Mouse (Mus musculus): ENCODE results near the gene Sccpdh. TPM values are rescaled to one million over a fixed set of nuclear protein-coding genes. Genes with fewer than 3 reads are reported as not detected.
"Not testable (repeated sequence)": the region's sequence is repeated elsewhere in the genome, so short reads cannot be mapped to it uniquely, and the experiment has no call there.

Sccpdh gene
- polyA plus RNA-seq, 1 experiment = 8.4 TPM

DNA sequence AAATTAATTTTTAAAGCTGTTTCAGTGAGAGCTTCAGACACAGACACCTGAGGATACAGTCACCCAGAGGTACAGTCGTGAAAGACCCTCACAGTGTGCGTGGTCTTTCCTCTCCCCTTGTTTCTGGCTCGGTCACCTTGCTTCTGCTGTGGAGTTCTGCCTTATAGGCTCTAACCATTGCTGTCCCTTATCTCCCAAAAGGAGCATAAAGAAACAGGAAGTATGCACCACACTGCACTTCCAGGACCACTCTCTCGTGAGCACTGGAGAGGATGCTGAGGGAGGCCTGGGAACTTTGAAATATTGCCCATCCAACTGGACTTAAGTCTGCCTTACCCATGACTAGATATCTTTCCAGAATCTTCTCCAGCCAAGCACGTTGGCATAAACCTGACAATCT, 42.7 kb downstream of the Sccpdh start:
- Histone ChIP-seq H3K27me3 (ENCODE audit: control insufficient read depth, insufficient read depth, low read length) (no peaks in the 10 kb centered on the region), H3K27ac (ENCODE audit: insufficient read depth, low read depth, low read length) (no peak overlapping the region), H3K4me3 (ENCODE audit: low read depth, low read length) (no peak overlapping the region), H3K36me3 (ENCODE audit: control insufficient read depth, insufficient read depth, low read length) (no peaks in the 10 kb centered on the region), H3K4me1 (ENCODE audit: control insufficient read depth, insufficient read depth, insufficient read length, low read length) (no peaks in the 10 kb centered on the region)
- 82% methylated on average over 5 of the region's 5 CpGs for WGBS
- no peak for TF ChIP-seq POLR2A (IDR thresholded peaks at IDR 0.05; ENCODE audit: low read depth, low read length)
- TF ChIP-seq CTCF (IDR thresholded peaks at IDR 0.05; ENCODE audit: extremely low read depth, insufficient read length, insufficient replicate concordance, low read depth, low read length) = no peak

DNA sequence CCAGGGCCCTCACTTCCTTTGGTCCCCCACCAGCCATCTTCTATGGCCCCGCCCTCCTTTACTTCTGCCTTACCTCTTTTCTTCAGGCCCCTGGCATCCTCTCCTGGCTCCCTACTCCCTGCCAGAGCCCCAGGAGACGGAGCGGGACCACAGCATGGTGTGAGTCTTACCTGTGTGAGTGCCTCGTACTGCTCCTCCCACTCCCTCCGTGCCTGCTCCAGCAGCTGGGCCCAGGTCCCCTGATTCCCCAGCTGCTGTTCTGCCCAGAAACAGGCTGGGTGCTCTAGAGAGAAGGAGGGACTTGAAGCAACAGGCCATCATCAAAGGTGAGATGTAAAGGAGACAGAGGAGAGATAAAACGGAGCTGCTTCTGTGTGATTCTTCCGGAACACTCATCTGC, 44.6 kb downstream of the Sccpdh start:
- H3K36me3 ChIP-seq (ENCODE audit: control insufficient read depth, insufficient read depth, low read length) = no peaks in the 10 kb centered on the region
- TF ChIP-seq CTCF (IDR thresholded peaks at IDR 0.05; ENCODE audit: extremely low read depth, insufficient read length, insufficient replicate concordance, low read depth, low read length) = no peak
- no peak for TF ChIP-seq POLR2A (IDR thresholded peaks at IDR 0.05; ENCODE audit: low read depth, low read length)
- WGBS = 90% methylated on average over 7 of the region's 7 CpGs

DNA sequence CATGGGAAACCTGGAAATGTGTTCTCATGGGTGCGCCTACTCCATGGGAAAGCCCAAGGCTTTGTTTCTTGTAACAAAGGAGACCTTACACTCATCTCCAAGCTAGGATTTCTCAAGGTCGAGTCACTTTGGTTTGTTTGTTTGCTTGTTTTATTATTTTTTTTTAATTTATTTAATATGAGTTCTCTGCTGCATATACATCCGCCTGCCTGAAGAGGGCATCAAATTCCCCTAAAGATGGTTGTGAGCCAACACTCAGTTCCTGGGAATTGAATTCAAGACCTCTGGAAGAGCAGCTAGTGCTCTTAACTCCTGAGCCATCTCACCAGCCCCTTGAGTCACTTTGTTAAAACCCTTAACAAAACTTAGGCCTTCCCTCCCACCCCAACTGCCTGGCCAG, 45.4 kb downstream of the Sccpdh start:
- Histone ChIP-seq H3K4me3 (ENCODE audit: low read depth, low read length) (no peak overlapping the region), H3K4me1 (ENCODE audit: control insufficient read depth, insufficient read depth, insufficient read length, low read length) (no peaks in the 10 kb centered on the region), H3K27ac (ENCODE audit: insufficient read depth, low read depth, low read length) (no peak overlapping the region), H3K36me3 (ENCODE audit: control insufficient read depth, insufficient read depth, low read length) (no peaks in the 10 kb centered on the region), H3K27me3 (ENCODE audit: control insufficient read depth, insufficient read depth, low read length) (no peaks in the 10 kb centered on the region)
- TF ChIP-seq CTCF (IDR thresholded peaks at IDR 0.05; ENCODE audit: extremely low read depth, insufficient read length, insufficient replicate concordance, low read depth, low read length) (no peak), POLR2A (IDR thresholded peaks at IDR 0.05; ENCODE audit: low read depth, low read length) (no peak)
- 79% methylated on average over 3 of the region's 3 CpGs for WGBS

More for the DNA sequence above, 44.6 kb downstream of the Sccpdh start:
- no peaks in the 10 kb centered on the region for H3K4me1 ChIP-seq (ENCODE audit: control insufficient read depth, insufficient read depth, insufficient read length, low read length)
- no peak overlapping the region for H3K27ac ChIP-seq (ENCODE audit: insufficient read depth, low read depth, low read length)
- H3K27me3 ChIP-seq (ENCODE audit: control insufficient read depth, insufficient read depth, low read length) = no peaks in the 10 kb centered on the region
- no peak overlapping the region for H3K4me3 ChIP-seq (ENCODE audit: low read depth, low read length)

DNA sequence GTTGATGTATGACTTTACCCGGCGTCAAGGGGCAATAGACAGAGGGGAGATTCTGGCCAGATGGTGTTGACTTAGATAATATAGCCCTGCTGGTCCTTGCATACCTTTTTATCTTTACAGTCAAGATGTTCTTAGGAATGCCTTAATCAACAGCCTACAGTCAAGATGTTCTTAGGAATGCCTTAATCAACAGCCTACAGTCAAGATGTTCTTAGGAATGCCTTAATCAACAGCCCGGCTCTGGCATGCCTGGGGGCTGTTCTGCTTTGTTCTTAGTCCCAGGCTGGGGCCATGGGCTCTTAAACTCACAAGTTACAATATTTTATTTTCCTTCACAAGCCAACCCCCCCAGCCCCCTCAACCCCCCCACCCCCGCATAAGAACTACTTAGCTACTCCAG, 47.3 kb downstream of the Sccpdh start:
- WGBS = 66% methylated on average over 3 of the region's 4 CpGs
- H3K4me3 ChIP-seq (ENCODE audit: low read depth, low read length); H3K36me3 ChIP-seq (ENCODE audit: control insufficient read depth, insufficient read depth, low read length); H3K27ac ChIP-seq (ENCODE audit: insufficient read depth, low read depth, low read length); H3K27me3 ChIP-seq (ENCODE audit: control insufficient read depth, insufficient read depth, low read length); H3K4me1 ChIP-seq (ENCODE audit: control insufficient read depth, insufficient read depth, insufficient read length, low read length): not testable (repeated sequence)

DNA sequence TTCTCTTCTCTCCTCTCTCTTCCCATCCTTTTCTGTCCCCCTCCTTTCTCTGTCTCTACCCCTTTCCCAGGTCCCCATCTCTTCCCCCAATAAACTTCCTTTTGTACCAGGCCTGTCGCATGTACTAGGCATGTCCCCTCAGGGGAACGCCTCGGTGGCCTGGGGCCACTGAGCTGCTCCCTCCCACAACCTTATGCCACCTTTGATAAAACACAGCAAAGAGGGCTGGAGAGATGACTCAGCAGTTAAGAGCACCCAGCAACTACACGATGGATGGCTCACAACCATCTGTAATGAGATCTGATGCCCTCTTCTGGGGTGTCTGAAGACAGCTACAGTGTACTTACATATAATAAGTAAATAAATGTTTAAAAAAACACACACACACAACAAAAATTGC, 47.8 kb downstream of the Sccpdh start:
- no peak overlapping the region for H3K4me3 ChIP-seq (ENCODE audit: low read depth, low read length)
- no peaks in the 10 kb centered on the region for H3K36me3 ChIP-seq (ENCODE audit: control insufficient read depth, insufficient read depth, low read length)
- H3K27ac ChIP-seq (ENCODE audit: insufficient read depth, low read depth, low read length) = no peak overlapping the region
- 88% methylated on average over 4 of the region's 4 CpGs for WGBS
- TF ChIP-seq POLR2A (IDR thresholded peaks at IDR 0.05; ENCODE audit: low read depth, low read length) = no peak
- TF ChIP-seq CTCF (IDR thresholded peaks at IDR 0.05; ENCODE audit: extremely low read depth, insufficient read length, insufficient replicate concordance, low read depth, low read length) = no peak
- H3K27me3 ChIP-seq (ENCODE audit: control insufficient read depth, insufficient read depth, low read length) = no peaks in the 10 kb centered on the region
- no peaks in the 10 kb centered on the region for H3K4me1 ChIP-seq (ENCODE audit: control insufficient read depth, insufficient read depth, insufficient read length, low read length)

DNA sequence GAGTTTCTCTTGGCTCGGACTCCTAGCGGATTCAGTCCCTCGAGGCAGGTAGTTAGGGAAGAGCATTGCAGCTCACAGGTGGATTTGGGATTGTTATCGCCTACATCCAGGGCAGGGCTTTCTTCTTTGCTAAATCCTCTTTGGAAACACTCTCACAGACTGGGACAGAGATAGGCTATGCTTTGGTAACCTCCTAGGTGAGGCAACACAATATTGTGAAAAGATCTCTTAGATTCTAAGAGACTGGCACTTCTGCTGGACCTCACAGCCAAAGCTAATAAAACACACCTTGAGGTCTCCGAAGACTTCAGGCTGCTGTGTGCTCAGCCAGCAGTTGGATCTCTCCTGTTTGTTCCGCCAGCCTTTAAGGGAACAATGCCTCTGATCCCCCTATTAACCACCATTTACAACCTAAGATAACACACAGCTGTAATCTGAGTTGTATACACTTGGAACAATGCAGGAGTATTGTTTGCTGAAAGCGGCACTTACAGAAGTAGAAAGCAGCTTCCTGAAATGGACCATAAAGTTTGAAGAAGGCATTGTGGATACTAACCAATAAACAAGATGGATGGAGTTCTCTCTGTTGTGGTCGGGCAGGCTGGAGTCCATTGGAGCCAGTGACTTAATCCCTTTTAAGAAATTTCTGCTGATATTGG, 54.9 kb downstream of the Sccpdh start:
- H3K4me3 ChIP-seq (ENCODE audit: low read depth, low read length) = no peak overlapping the region
- H3K4me1 ChIP-seq (ENCODE audit: control insufficient read depth, insufficient read depth, insufficient read length, low read length) = no peaks in the 10 kb centered on the region
- 23% methylated on average over 8 of the region's 8 CpGs for WGBS
- H3K36me3 ChIP-seq (ENCODE audit: control insufficient read depth, insufficient read depth, low read length) = no peaks in the 10 kb centered on the region
- TF ChIP-seq CTCF (IDR thresholded peaks at IDR 0.05; ENCODE audit: extremely low read depth, insufficient read length, insufficient replicate concordance, low read depth, low read length) = no peak
- no peak for TF ChIP-seq POLR2A (IDR thresholded peaks at IDR 0.05; ENCODE audit: low read depth, low read length)
- H3K27me3 ChIP-seq (ENCODE audit: control insufficient read depth, insufficient read depth, low read length) = no peaks in the 10 kb centered on the region
- no peak overlapping the region for H3K27ac ChIP-seq (ENCODE audit: insufficient read depth, low read depth, low read length)

DNA sequence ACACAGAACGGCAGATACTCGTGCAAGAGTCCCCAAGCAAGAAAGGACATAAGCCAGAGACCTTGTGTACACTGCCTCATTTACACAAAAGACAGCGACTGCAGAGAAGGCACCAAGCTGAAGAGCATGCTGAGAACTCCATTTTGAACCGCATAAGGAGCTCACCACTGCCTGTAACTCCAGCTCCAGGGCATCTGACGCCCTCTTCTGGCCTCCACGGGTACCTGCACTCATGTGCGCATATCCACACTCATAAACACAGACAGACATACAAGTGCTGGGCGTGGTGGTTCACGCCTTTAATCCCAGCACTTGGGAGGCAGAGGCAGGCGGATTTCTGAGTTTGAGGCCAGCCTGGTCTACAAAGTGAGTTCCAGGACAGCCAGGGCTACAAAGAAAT, 60.7 kb downstream of the Sccpdh start:
- Histone ChIP-seq H3K4me1 (ENCODE audit: control insufficient read depth, insufficient read depth, insufficient read length, low read length) (no peaks in the 10 kb centered on the region), H3K27ac (ENCODE audit: insufficient read depth, low read depth, low read length) (no peak overlapping the region), H3K27me3 (ENCODE audit: control insufficient read depth, insufficient read depth, low read length) (no peaks in the 10 kb centered on the region), H3K36me3 (ENCODE audit: control insufficient read depth, insufficient read depth, low read length) (no peaks in the 10 kb centered on the region), H3K4me3 (ENCODE audit: low read depth, low read length) (no peak overlapping the region)
- 90% methylated on average over 10 of the region's 10 CpGs for WGBS
- no peak for TF ChIP-seq POLR2A (IDR thresholded peaks at IDR 0.05; ENCODE audit: low read depth, low read length)
- no peak for TF ChIP-seq CTCF (IDR thresholded peaks at IDR 0.05; ENCODE audit: extremely low read depth, insufficient read length, insufficient replicate concordance, low read depth, low read length)

DNA sequence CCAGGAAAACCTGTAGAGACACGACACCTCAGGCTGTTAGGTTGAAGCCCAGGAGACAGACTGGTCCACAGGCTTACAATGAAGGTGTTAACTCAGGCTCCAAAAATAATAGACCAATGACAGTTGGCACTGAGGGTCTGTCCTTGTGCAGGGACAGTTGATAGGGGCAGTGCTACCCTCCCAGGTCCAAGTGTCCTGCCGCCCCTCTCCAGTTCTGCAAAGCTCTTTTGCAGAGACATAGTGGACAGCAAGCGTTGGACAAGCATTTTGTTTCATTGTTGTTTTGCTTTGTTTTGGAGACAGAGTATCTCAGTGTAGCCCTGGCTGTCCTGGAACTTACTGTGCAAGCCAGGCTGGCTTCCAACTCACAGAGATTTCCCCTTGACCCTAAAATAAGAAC, 63.4 kb downstream of the Sccpdh start:
- H3K27ac ChIP-seq (ENCODE audit: insufficient read depth, low read depth, low read length) = no peak overlapping the region
- 83% methylated on average over 3 of the region's 3 CpGs for WGBS
- no peaks in the 10 kb centered on the region for H3K27me3 ChIP-seq (ENCODE audit: control insufficient read depth, insufficient read depth, low read length)
- H3K4me1 ChIP-seq (ENCODE audit: control insufficient read depth, insufficient read depth, insufficient read length, low read length) = no peaks in the 10 kb centered on the region
- no peak for TF ChIP-seq CTCF (IDR thresholded peaks at IDR 0.05; ENCODE audit: extremely low read depth, insufficient read length, insufficient replicate concordance, low read depth, low read length)
- H3K4me3 ChIP-seq (ENCODE audit: low read depth, low read length) = no peak overlapping the region
- H3K36me3 ChIP-seq (ENCODE audit: control insufficient read depth, insufficient read depth, low read length) = no peaks in the 10 kb centered on the region
